Mouse (Mus musculus) urinary bladder, postnatal 36 days (tissue): ENCODE measurements around the gene Adamts17.

Experiments
- DNase-seq, 2 experiments: peaks; one replicate each; pipeline ENCODE4 v3.0.0; 2022; ENCODE audit warnings: low spot score in 2 of 2, mixed read lengths in 1 of 2

Gene Adamts17

GRCm38 (mm10) chr7:66846582-66846981 lies 7.0 kb downstream of the Adamts17 start:
- no peak for DNase-seq

GRCm38 (mm10) chr7:66847299-66847698 lies 7.8 kb downstream of the Adamts17 start:
- DNase-seq = no peak

GRCm38 (mm10) chr7:66849316-66849715 lies 9.8 kb downstream of the Adamts17 start:
- no peak for DNase-seq

- no peak for DNase-seq
Observed at GRCm38 (mm10) chr7:66852164-66852563, 12.6 kb downstream of the Adamts17 start.

- DNase-seq = no peak
Observed at GRCm38 (mm10) chr7:66857610-66858009, 18.1 kb downstream of the Adamts17 start.

- DNase-seq = no peak
Observed at GRCm38 (mm10) chr7:66858247-66859075, 18.9 kb downstream of the Adamts17 start.

GRCm38 (mm10) chr7:66859220-66859619 lies 19.7 kb downstream of the Adamts17 start:
- no peak for DNase-seq

GRCm38 (mm10) chr7:66866944-66867718 lies 27.6 kb downstream of the Adamts17 start:
- no peak for DNase-seq

- DNase-seq = no peak
Observed at GRCm38 (mm10) chr7:66867719-66868501, 28.4 kb downstream of the Adamts17 start.

- DNase-seq = no peak
Observed at GRCm38 (mm10) chr7:66871520-66871919, 32.0 kb downstream of the Adamts17 start.

GRCm38 (mm10) chr7:66871940-66872511 lies 32.5 kb downstream of the Adamts17 start:
- no peak for DNase-seq

GRCm38 (mm10) chr7:66873235-66873634 lies 33.7 kb downstream of the Adamts17 start:
- DNase-seq = no peak

GRCm38 (mm10) chr7:66891431-66891830 lies 51.9 kb downstream of the Adamts17 start:
- DNase-seq = no peak

GRCm38 (mm10) chr7:66892096-66892495 lies 52.6 kb downstream of the Adamts17 start:
- no peak for DNase-seq

- no peak for DNase-seq
Observed at GRCm38 (mm10) chr7:66902376-66902775, 62.8 kb downstream of the Adamts17 start.

- peak in 1 of 2 experiments; percentile 24 for DNase-seq
Observed at GRCm38 (mm10) chr7:66903014-66903413, 63.5 kb downstream of the Adamts17 start.

GRCm38 (mm10) chr7:66905941-66906340 lies 66.4 kb downstream of the Adamts17 start:
- no peak for DNase-seq

- no peak for DNase-seq
Observed at GRCm38 (mm10) chr7:66912866-66913265, 73.3 kb downstream of the Adamts17 start.

GRCm38 (mm10) chr7:66923595-66923994 lies 84.1 kb downstream of the Adamts17 start:
- no peak for DNase-seq

- DNase-seq = no peak
Observed at GRCm38 (mm10) chr7:66924104-66924503, 84.6 kb downstream of the Adamts17 start.

- peak; percentile 33 to 75 for DNase-seq
Observed at GRCm38 (mm10) chr7:66929263-66929662, 89.7 kb downstream of the Adamts17 start.

- DNase-seq = no peak
Observed at GRCm38 (mm10) chr7:66931291-66931690, 91.8 kb downstream of the Adamts17 start.
